Mouse (Mus musculus): ENCODE data around the gene Tfip11.

DNA sequence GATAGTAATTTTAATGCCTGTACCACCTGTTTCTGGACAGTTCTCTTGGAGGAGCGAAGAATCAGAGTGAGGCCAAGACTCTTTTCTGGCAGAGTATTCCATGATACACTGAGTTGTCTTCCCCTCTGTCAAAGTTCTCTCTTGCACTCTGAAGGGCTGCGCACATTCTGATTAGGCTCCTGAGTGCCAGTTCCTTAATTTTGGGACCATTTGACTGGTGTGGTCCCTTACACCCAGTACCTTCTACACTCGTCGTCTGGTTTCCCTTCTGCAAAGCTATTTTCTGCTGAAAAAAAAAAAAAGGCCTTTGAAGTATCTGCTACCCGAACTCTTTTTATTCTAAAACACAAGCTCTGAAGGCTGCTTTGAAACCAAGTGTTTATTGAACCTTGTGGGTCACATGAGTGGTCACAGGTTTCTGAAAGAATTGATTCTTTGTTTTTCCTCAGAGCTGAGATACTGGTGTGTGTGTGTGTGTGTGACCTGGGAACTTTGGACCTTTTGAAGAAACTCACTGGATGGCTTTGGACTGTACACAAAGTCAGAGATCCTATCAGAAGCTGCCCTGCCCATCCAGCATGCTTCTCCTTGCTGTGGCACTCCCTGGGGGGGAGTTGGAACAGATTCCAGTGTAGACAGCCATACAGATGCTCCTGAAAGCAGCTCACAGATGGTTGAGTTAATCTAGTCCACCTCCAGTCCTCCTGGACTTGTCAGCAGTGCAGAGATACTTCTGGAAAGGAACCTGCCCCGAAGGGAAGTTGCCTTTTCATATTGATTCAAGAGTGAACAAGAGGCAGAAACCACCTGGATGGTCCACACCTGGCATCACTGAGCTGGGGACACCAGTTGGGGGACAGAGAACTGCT lies 18.2 kb downstream of the Tfip11 start:
- TF ChIP-seq CTCF (IDR thresholded peaks at IDR 0.05; ENCODE audit: low read depth, low read length) (no peak), POLR2A (IDR thresholded peaks at IDR 0.05; ENCODE audit: insufficient read depth, low read length) (no peak), EP300 (IDR thresholded peaks at IDR 0.05; ENCODE audit: insufficient read depth, low read depth, low read length) (no peak)
